Mouse (Mus musculus) liver, embryonic 14.5 days (tissue): Measurements from ENCODE around the gene Prss28. TPM values are rescaled to one million over a fixed set of nuclear protein-coding genes. Genes with fewer than 3 reads are reported as not detected.

Source experiments
- ATAC-seq: fragments of 200-750 bp; cut with Nextera tagmentation; 2 replicates; pipeline ENCODE4 v1.8.0; 2017; ENCODE audit warnings: moderate number of reproducible peaks, mild to moderate bottlenecking, moderate library complexity; ENCODE audit not compliant: insufficient read depth
- DNase-seq, 3 experiments: peaks; one replicate each; pipeline ENCODE4 v3.0.0-alpha.2; 2012 to 2013; ENCODE audit warnings: low read depth in 3 of 3, low spot score in 3 of 3
- H3K27ac ChIP-seq: fragments of 300-500 bp; sonication (generic); 2 replicates; pipeline ENCODE4 v1.5.1; 2014; ENCODE audit warnings: moderate library complexity, mild to moderate bottlenecking, control low read depth, inconsistent platforms
- H3K27me3 ChIP-seq: fragments of 300-500 bp; sonication (generic); 2 replicates; pipeline ENCODE4 v1.6.1; 2014; ENCODE audit warnings: mild to moderate bottlenecking, low read length, moderate library complexity; ENCODE audit not compliant: control insufficient read depth, insufficient read depth
- H3K36me3 ChIP-seq: fragments of 300-500 bp; sonication (generic); replicated peaks from 2 replicates; pipeline ENCODE4 v1.6.1; 2014; ENCODE audit warnings: low read depth; ENCODE audit not compliant: control insufficient read depth, insufficient read depth
- H3K4me1 ChIP-seq, 2 experiments: fragments of 200-500 bp in 1 of 2; fragments of 300-500 bp in 1 of 2; sonication (generic) in 1 of 2; replicated peaks; 2 replicates each; pipeline ENCODE4 v1.6.1; 2012 to 2014; ENCODE audit warnings: antibody characterized with exemption in 1 of 2, inconsistent platforms in 1 of 2, low read length in 1 of 2; ENCODE audit not compliant: control insufficient read depth in 2 of 2, insufficient read depth in 2 of 2
- H3K4me2 ChIP-seq: fragments of 300-500 bp; sonication (generic); 2 replicates; pipeline ENCODE4 v1.6.1; 2014; ENCODE audit warnings: low read depth, mild to moderate bottlenecking, control low read depth, moderate library complexity
- H3K4me3 ChIP-seq, 2 experiments: fragments of 200-500 bp in 1 of 2; fragments of 300-500 bp in 1 of 2; sonication (generic) in 1 of 2; 2 replicates each; pipeline ENCODE4 v1.5.1; 2012 to 2014; ENCODE audit warnings: low read depth in 2 of 2, low read length in 2 of 2, mild to moderate bottlenecking in 2 of 2, control low read depth in 1 of 2, inconsistent platforms in 1 of 2, moderate library complexity in 1 of 2; ENCODE audit not compliant: insufficient read depth in 1 of 2
- H3K9ac ChIP-seq: fragments of 300-500 bp; sonication (generic); replicated peaks from 2 replicates; pipeline ENCODE4 v1.6.1; 2014; ENCODE audit warnings: mild to moderate bottlenecking, control low read depth, moderate library complexity
- H3K9me3 ChIP-seq: fragments of 300-500 bp; sonication (generic); 2 replicates; pipeline ENCODE4 v1.6.1; 2016; ENCODE audit warnings: low read length, mixed read lengths; ENCODE audit not compliant: control insufficient read depth
- CTCF ChIP-seq: IDR thresholded peaks from 2 replicates; pipeline ENCODE4 v1.5.1; 2016; ENCODE audit warnings: antibody characterized with exemption, low read depth, control low read depth
- EP300 ChIP-seq: IDR thresholded peaks from 2 replicates; pipeline ENCODE4 v1.6.1; 2016; ENCODE audit warnings: antibody characterized with exemption, low read depth
- WGBS: fragments of 180-500 bp; shearing (Covaris S2); extraction: QIAGEN DNeasy Blood & Tissue Kit; methylation state at CpG from one replicate; pipeline ENCODE4 v1.1.7; 2014; ENCODE audit not compliant: insufficient replicate concordance; 5-methylcytosine and 5-hydroxymethylcytosine counted together
- polyA plus RNA-seq, 2 experiments: library from polyadenylated mRNA; depleted of rRNA in 1 of 2; stranded (reverse) in 1 of 2; unstranded in 1 of 2; fragments of >200 nt; fragmentation: Nextera tagmentation in 1 of 2; extraction: Ambion mirVana in 1 of 2; gene quantifications; 2 replicates each; pipeline versions ENCODE4 v1.2.1 to v1.2.3; 2012 to 2014

The Prss28 gene
- polyA plus RNA-seq, 2 experiments, result not detected

- no peak; the same call in 1 of the 2 replicates for TF ChIP-seq EP300
- TF ChIP-seq CTCF, result peak; percentile 94
- Histone ChIP-seq H3K9me3 (no peaks in the 10 kb centered on the region), H3K4me1 (peaks cover 23 to 26% of the 10 kb centered on the region in 2 experiments), H3K36me3 (peaks cover 15% of the 10 kb centered on the region), H3K27me3 (no peaks in the 10 kb centered on the region), H3K27ac (peak overlapping the region; percentile 92), H3K9ac (peak overlapping the region; percentile 99), H3K4me3 (peak overlapping the region; percentile 82 to 100), H3K4me2 (peak overlapping the region; percentile 99)
- ATAC-seq, result peak; percentile 85
- DNase-seq, result peak; percentile 95 to 97 (median 96)
- WGBS, result under 1% methylated on average over 37 of the region's 45 CpGs
Observed at GRCm38 (mm10) chr17:25273706-25274501, 34.5 kb upstream of the Prss28 start.

- H3K4me2 ChIP-seq, result peak within 1 kb of the TSS; percentile 99
- peak within 1 kb of the TSS; percentile 99 for H3K9ac ChIP-seq
- peaks cover 8% of the 10 kb centered on the region for H3K36me3 ChIP-seq
- TF ChIP-seq CTCF, result no peak
- no peak for TF ChIP-seq EP300
- H3K9me3 ChIP-seq, result no peaks in the 10 kb centered on the region
- 67% methylated on average over 9 of the region's 9 CpGs for WGBS
- ATAC-seq, result no peak
- H3K27me3 ChIP-seq, result no peaks in the 10 kb centered on the region
- DNase-seq, result no peak
- peaks cover 23 to 24% of the 10 kb centered on the region in 2 experiments for H3K4me1 ChIP-seq
- peak within 1 kb of the TSS; percentile 82 to 100 for H3K4me3 ChIP-seq
- H3K27ac ChIP-seq, result peak within 1 kb of the TSS; percentile 92
Observed at GRCm38 (mm10) chr17:25274571-25275346, 33.7 kb upstream of the Prss28 start, which contains the start of gene Ube2i. Gene Ube2i, minus strand, starts transcription at chr17:25274622.

GRCm38 (mm10) chr17:25275833-25276232 lies 32.6 kb upstream of the Prss28 start:
- ATAC-seq (no peak), DNase-seq (no peak)
- Histone ChIP-seq H3K36me3 (peaks cover 3% of the 10 kb centered on the region; the same call in 1 of the 2 replicates), H3K4me3 (no peak overlapping the region), H3K4me2 (no peak overlapping the region), H3K27ac (no peak overlapping the region), H3K9ac (no peak overlapping the region), H3K9me3 (no peaks in the 10 kb centered on the region), H3K27me3 (no peaks in the 10 kb centered on the region), H3K4me1 (peaks cover 20 to 22% of the 10 kb centered on the region in 2 experiments)
- TF ChIP-seq CTCF, result no peak
- TF ChIP-seq EP300, result no peak
- 77% methylated on average over 3 of the region's 3 CpGs for WGBS

- peak overlapping the region; percentile 14 to 15; a peak in 1 of 4 replicates for H3K4me3 ChIP-seq
- TF ChIP-seq CTCF (no peak), EP300 (no peak; the same call in 1 of the 2 replicates)
- no peaks in the 10 kb centered on the region for H3K36me3 ChIP-seq
- 20% methylated on average over 11 of the region's 11 CpGs for WGBS
- peak; percentile 75 for ATAC-seq
- peak overlapping the region; percentile 37; the same call in 1 of the 2 replicates for H3K9ac ChIP-seq
- H3K9me3 ChIP-seq, result no peaks in the 10 kb centered on the region
- H3K4me1 ChIP-seq, result peaks cover 3 to 8% of the 10 kb centered on the region in 2 experiments
- H3K27me3 ChIP-seq, result no peaks in the 10 kb centered on the region
- peak overlapping the region; percentile 54 for H3K4me2 ChIP-seq
- no peak overlapping the region for H3K27ac ChIP-seq
- DNase-seq, result peak; percentile 67 to 72 (median 68)
Observed at GRCm38 (mm10) chr17:25282133-25282532, 26.3 kb upstream of the Prss28 start.

- no peak for ATAC-seq
Observed at GRCm38 (mm10) chr17:25285033-25285432, 23.4 kb upstream of the Prss28 start.

More at GRCm38 (mm10) chr17:25285033-25285432, 23.4 kb upstream of the Prss28 start:
- WGBS, result 26% methylated on average over 3 of the region's 3 CpGs
- Histone ChIP-seq H3K9me3 (no peaks in the 10 kb centered on the region), H3K36me3 (no peaks in the 10 kb centered on the region), H3K4me1 (peaks cover 3 to 8% of the 10 kb centered on the region in 2 experiments), H3K4me3 (no peak overlapping the region), H3K27ac (no peak overlapping the region), H3K9ac (no peak overlapping the region), H3K27me3 (no peaks in the 10 kb centered on the region), H3K4me2 (no peak overlapping the region)
- peak; percentile 46 to 59 (median 51) for DNase-seq
- TF ChIP-seq EP300 (no peak), CTCF (peak; percentile 98)
